Comparison of ENCODE assay signal across 10 mouse cellular contexts in genomic region chr9:45815525-45815924, GRCm38 (mm10). TPM values are rescaled to one million over a fixed set of nuclear protein-coding genes. Genes with fewer than 3 reads are reported as not detected.
DNase-seq lines count a peak whose midpoint lies in the region; ATAC-seq and TF ChIP-seq lines count a peak whose summit lies in the region.
"Had no signal": no experiment of that assay in that cellular context is flagged by ENCODE, and none has a peak within 500 bp of the region (broad histone marks: within the 10 kb centered on the region; RNA-seq: fewer than 3 reads in every experiment).

No protein-coding gene starts in this region.

- no peak overlapping the region for H3K4me3 ChIP-seq in kidney, adult 2 months (ENCODE audit: insufficient read depth, low read depth, low read length)
- H3K4me3 ChIP-seq in forebrain, postnatal 0 days (ENCODE audit: low read depth, low read length) = no peak overlapping the region
- peak overlapping the region; percentile 57 for H3K4me3 ChIP-seq in lung, adult 2 months (replicated peaks; ENCODE audit: extremely low read depth, low read depth, low read length)
- H3K4me3 ChIP-seq: limb, embryonic 15.5 days; midbrain, embryonic 12.5 days had no signal

- no peaks in the 10 kb centered on the region for H3K36me3 ChIP-seq in kidney, adult 2 months (ENCODE audit: control insufficient read depth, insufficient read depth, low read length)
- H3K36me3 ChIP-seq in forebrain, postnatal 0 days (ENCODE audit: insufficient read depth) = peaks cover 5% of the 10 kb centered on the region; the same call in 1 of the 2 replicates

- ATAC-seq in forebrain, postnatal 0 days = no peak

- no peak overlapping the region for H3K27ac ChIP-seq in kidney, adult 2 months (ENCODE audit: insufficient read depth, low read depth, low read length)
- H3K27ac ChIP-seq in forebrain, postnatal 0 days (ENCODE audit: low read depth, low read length) = peak overlapping the region; percentile 31; the same call in 1 of the 2 replicates
- H3K27ac ChIP-seq: limb, embryonic 15.5 days; midbrain, embryonic 12.5 days had no signal

- H3K4me1 ChIP-seq in kidney, adult 2 months (ENCODE audit: control insufficient read depth, insufficient read depth, low read length) = no peaks in the 10 kb centered on the region
- no peaks in the 10 kb centered on the region for H3K4me1 ChIP-seq in forebrain, postnatal 0 days (ENCODE audit: insufficient read depth)
- H3K4me1 ChIP-seq in lung, adult 2 months (ENCODE audit: control insufficient read depth, insufficient read depth, low read length) = no peaks in the 10 kb centered on the region
- H3K4me1 ChIP-seq: midbrain, embryonic 12.5 days had no signal

- H3K9ac ChIP-seq in forebrain, postnatal 0 days = no peak overlapping the region
- H3K9ac ChIP-seq: limb, embryonic 15.5 days; midbrain, embryonic 12.5 days had no signal

- TF ChIP-seq POLR2A in kidney, adult 2 months (IDR thresholded peaks at IDR 0.05; ENCODE audit: low read depth, low read length) = no peak
- peak; percentile 50; the same call in 1 of the 2 replicates for TF ChIP-seq POLR2A in lung, adult 2 months (IDR thresholded peaks at IDR 0.05; ENCODE audit: borderline replicate concordance, extremely low read depth, low read depth, low read length)

- WGBS in kidney, adult 2 months = 56% methylated on average over 10 of the region's 10 CpGs
- 86% methylated on average over 10 of the region's 10 CpGs for WGBS in forebrain, postnatal 0 days
- WGBS in lung, adult 2 months = 52% methylated on average over 10 of the region's 10 CpGs

- H3K4me2 ChIP-seq in forebrain, postnatal 0 days (ENCODE audit: low read depth) = no peak overlapping the region
- H3K4me2 ChIP-seq: limb, embryonic 15.5 days; midbrain, embryonic 12.5 days had no signal

- H3K27me3 ChIP-seq in kidney, adult 2 months (replicated peaks; ENCODE audit: control insufficient read depth, insufficient read depth, low read length) = no peaks in the 10 kb centered on the region
- no peaks in the 10 kb centered on the region for H3K27me3 ChIP-seq in forebrain, postnatal 0 days (ENCODE audit: insufficient read depth, low read length)
- H3K27me3 ChIP-seq: limb, embryonic 15.5 days; midbrain, embryonic 12.5 days had no signal

- TF ChIP-seq CTCF in kidney, adult 2 months (conservative IDR thresholded peaks at IDR 0.05; ENCODE audit: insufficient read depth, insufficient read length, low read depth, low read length) = no peak
- TF ChIP-seq CTCF in forebrain, postnatal 0 days (IDR thresholded peaks at IDR 0.05; ENCODE audit: low read depth) = no peak
- no peak for TF ChIP-seq CTCF in lung, adult 2 months (IDR thresholded peaks at IDR 0.05; ENCODE audit: insufficient read depth, low read length)

- DNase-seq in kidney, adult 2 months = peak; percentile 8
- DNase-seq in kidney, adult 8-10 months = no peak
- no peak for DNase-seq in forebrain, postnatal 0 days
- DNase-seq in lung, adult 2 months = no peak
- DNase-seq in naive thymus-derived CD4-positive, alpha-beta T cell, adult 2 months (ENCODE audit: low read depth) = peak; percentile 29
- DNase-seq in urinary bladder, postnatal 36 days (ENCODE audit: low spot score in 2 of 2) = no peak
- no peak for DNase-seq in Muller cell, postnatal 12 days (ENCODE audit: inconsistent ontology term)
- DNase-seq: gastrocnemius, postnatal 10 days had no signal

- no peaks in the 10 kb centered on the region for H3K9me3 ChIP-seq in forebrain, postnatal 0 days (ENCODE audit: low read length)
- H3K9me3 ChIP-seq: limb, embryonic 15.5 days; midbrain, embryonic 12.5 days had no signal

RNA-seq across cellular contexts. Expression of gene Cep164, which starts 13.0 kb away (rescaled TPM):
- 14.6 and 17.8 TPM in 2 replicates for polyA plus RNA-seq in kidney, adult 2 months (2012; rRNA removed)
- 16.3 and 22.0 TPM in 2 replicates for total RNA-seq in forebrain, postnatal 0 days (2014; rRNA removed)
- 7.3 and 10.4 TPM in 2 replicates for polyA plus RNA-seq in forebrain, postnatal 0 days (2015; fragmentation: Nextera tagmentation; extraction: Ambion mirVana)
- 23.1 and 23.4 TPM in 2 replicates for polyA plus RNA-seq in lung, adult 2 months (2012; rRNA removed)

RNA-seq across cellular contexts. Expression of gene Bace1, which starts 22.9 kb away (rescaled TPM):
- polyA plus RNA-seq in kidney, adult 2 months (2012; rRNA removed) = 26.8 and 31.7 TPM in 2 replicates
- 40.9 and 48.5 TPM in 2 replicates for total RNA-seq in forebrain, postnatal 0 days (2014; rRNA removed)
- polyA plus RNA-seq in forebrain, postnatal 0 days (2015; fragmentation: Nextera tagmentation; extraction: Ambion mirVana) = 25.1 and 39.1 TPM in 2 replicates
- 21.0 and 25.7 TPM in 2 replicates for polyA plus RNA-seq in lung, adult 2 months (2012; rRNA removed)

Comparison
In these comparisons a context has a peak if more than half of its experiments do, and no peak if none do; other contexts are left out.
1. DNase-seq: peak in kidney, adult 2 months (single experiment) and naive thymus-derived CD4-positive, alpha-beta T cell, adult 2 months (single experiment); none in kidney, adult 8-10 months (0 of 2), forebrain, postnatal 0 days (single experiment), lung, adult 2 months (single experiment), urinary bladder, postnatal 36 days (0 of 2) and Muller cell, postnatal 12 days (single experiment).